Mouse (Mus musculus): Measurements from ENCODE around the gene Togaram1. TPM values are rescaled to one million over a fixed set of nuclear protein-coding genes. Genes with fewer than 3 reads are reported as not detected.
A peak's percentile ranks its signal among the peaks of the same experiment; 100 is the strongest.

The Togaram1 gene
- polyA plus RNA-seq (2014; fragmentation: Nextera tagmentation; extraction: Ambion mirVana): 27.1 and 30.3 TPM in 2 replicates

DNA sequence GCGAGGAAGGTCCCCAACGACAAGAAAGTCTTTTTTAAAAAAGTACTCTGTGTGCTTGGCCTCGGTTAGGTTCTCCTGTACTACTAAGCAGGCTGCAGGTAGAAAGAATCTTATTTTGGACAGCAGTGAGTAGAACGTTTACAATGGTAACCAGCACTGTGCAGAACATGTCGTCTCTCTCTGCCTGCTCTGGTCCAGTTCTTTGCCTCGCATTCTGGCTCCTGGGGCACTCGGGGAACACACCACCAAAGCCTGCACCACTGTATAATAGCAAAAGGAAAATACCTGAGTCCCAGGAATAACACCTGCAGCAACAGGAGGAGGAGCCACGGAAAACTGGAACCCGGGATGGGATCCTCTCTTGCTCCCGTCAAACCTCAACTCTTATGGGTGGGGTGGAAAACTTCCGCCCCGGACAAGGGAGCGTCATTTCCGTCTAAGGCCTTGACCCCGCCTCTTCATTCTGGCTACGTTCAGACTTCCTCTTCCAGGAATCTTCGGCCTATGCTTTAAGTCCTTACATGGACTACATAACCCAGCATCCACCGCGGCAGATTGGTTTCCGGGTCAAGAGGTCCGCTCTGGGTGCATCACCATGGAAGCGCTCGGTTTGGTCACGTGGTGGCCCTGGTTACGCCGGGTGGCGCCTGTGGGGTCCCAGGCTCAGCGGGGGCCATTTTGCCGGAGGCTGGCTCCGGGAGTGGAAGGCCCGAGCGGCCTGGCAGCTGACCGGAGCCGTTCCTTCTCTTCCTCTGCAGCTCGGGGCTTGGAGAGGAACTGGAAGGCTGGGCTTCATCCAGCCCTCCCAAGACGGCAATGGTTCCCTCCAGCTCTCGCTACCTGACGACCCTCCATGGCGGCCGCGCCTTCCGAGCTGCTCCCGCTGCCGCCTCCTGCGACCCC lies at the start of gene Togaram1, which contains the start of gene Klhl28:
TSS of gene Togaram1 (plus strand) at position 681 of the 903 bp plus-strand sequence.
TSS of gene Klhl28 (minus strand) at position 411 of the 903 bp plus-strand sequence.
- no peaks in the 10 kb centered on the region for H3K27me3 ChIP-seq (ENCODE audit: control insufficient read depth, insufficient read depth, low read length)
- H3K4me1 ChIP-seq (ENCODE audit: control insufficient read depth, insufficient read depth, low read length): peaks cover 12% of the 10 kb centered on the region; the same call in 1 of the 2 replicates
- H3K36me3 ChIP-seq (ENCODE audit: control insufficient read depth, insufficient read depth, low read length): no peaks in the 10 kb centered on the region
- peak within 1 kb of the TSS; percentile 90 for H3K4me2 ChIP-seq
- ATAC-seq (ENCODE audit: low FRiP score) (peak; percentile 99), DNase-seq (ENCODE audit: low spot score, missing footprints) (peak; percentile 100)
- H3K9ac ChIP-seq (ENCODE audit: low read length): peak within 1 kb of the TSS; percentile 87
- under 1% methylated on average over 44 of the region's 45 CpGs for WGBS
- peak within 1 kb of the TSS; percentile 89 for H3K4me3 ChIP-seq (ENCODE audit: low read depth, low read length)
- H3K9me3 ChIP-seq (ENCODE audit: control insufficient read depth, low read length): no peaks in the 10 kb centered on the region
- peak within 1 kb of the TSS; percentile 84 for H3K27ac ChIP-seq (ENCODE audit: low read depth, low read length)

DNA sequence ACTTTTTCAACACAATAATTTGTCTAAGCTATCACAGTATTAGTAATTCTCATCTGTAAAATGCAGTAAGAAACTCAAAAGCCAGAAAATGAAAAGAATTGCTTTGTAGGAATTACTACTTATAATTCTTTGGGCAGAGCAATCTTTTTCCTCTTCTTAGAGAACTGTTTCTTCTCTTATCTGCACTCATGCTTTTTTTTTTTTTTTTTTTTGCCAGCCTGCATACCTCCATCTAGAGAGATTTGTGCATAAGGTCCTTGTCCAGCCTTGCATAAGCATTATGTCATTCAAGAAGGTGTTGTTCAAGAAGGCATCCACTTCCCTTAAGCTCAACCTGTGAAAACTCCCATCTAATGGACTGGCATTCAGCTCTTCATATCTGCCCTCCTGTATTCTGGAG lies 48.9 kb upstream of the Togaram1 start:
- no peak for DNase-seq (ENCODE audit: low spot score, missing footprints)
- no peaks in the 10 kb centered on the region for H3K36me3 ChIP-seq (ENCODE audit: control insufficient read depth, insufficient read depth, low read length)
- H3K27me3 ChIP-seq (ENCODE audit: control insufficient read depth, insufficient read depth, low read length): no peaks in the 10 kb centered on the region
- H3K4me3 ChIP-seq (ENCODE audit: low read depth, low read length): no peak overlapping the region
- no peak for ATAC-seq (ENCODE audit: low FRiP score)
- no peak overlapping the region for H3K9ac ChIP-seq (ENCODE audit: low read length)
- H3K4me2 ChIP-seq: no peak overlapping the region
- H3K4me1 ChIP-seq (ENCODE audit: control insufficient read depth, insufficient read depth, low read length): no peaks in the 10 kb centered on the region
- no peak overlapping the region for H3K27ac ChIP-seq (ENCODE audit: low read depth, low read length)
- H3K9me3 ChIP-seq (ENCODE audit: control insufficient read depth, low read length): no peaks in the 10 kb centered on the region

DNA sequence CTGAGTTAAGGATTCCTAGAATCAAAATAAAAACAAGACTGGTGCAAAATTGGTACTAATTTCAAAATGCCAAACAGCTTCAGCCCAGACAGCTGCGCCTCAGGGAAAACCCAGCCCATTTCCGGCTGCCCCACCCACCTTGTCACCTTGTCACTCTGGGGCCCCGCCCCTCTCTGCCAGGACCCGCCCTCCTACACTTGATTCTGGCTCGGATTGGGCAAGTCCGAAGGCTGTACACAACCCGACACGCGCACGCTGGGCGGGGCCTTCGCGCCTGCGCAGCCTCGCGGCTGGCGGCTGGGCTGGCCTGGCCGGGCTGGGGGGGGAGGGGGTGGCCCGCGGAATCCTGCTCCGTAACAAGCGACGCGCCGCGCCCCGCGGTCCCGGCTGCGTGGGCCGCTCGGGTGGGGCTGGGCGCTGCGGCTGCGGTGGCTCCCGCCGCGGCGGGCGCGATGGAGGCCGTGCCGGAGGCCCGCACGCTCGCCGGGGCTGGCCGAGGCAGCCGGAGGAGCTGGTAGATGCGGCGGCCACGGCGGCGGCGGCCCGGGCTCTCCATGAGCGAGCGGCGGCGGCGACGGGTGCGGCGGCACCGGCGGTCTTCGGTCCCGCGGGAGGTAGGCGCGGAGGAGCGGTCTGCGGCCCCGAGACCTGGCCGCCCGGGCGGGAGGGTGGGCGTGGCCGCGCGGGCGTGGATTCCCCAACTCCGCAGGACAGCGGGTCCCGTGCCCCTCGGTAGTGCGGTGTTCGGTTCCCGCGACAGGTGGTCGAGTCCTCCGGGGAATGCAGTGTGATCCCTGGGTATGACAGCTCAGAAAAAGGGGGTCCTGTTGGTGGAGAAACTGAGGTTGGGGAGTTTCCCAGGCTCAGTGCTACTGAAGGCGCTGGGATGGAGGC lies 47.8 kb upstream of the Togaram1 start, which contains the start of gene Gm527:
TSS of gene Gm527 (plus strand) at position 329 of the 894 bp plus-strand sequence.
- H3K27ac ChIP-seq (ENCODE audit: low read depth, low read length): peak within 1 kb of the TSS; percentile 20; the same call in 1 of the 2 replicates
- peak; percentile 100 for ATAC-seq (ENCODE audit: low FRiP score)

DNA sequence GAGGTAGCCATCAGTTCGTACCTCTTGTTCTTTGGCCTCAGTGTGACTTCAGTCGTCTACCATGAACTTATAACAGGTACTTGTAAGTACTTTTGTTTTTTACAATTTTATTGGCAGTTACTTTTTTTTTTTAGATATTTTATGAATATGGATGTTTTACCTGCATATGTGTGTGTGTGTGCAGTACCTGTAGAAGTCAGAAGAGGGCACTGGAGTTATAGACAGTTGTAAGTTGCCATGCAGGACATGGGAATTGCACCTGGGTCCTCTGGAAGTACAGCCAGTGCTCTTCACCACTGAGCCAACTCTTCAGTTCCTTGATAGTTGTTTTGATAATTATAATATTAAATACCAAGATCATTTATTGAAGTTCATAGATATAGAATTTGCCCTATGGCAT lies 28.1 kb upstream of the Togaram1 start:
- H3K9ac ChIP-seq (ENCODE audit: low read length): no peak overlapping the region
- no peaks in the 10 kb centered on the region for H3K36me3 ChIP-seq (ENCODE audit: control insufficient read depth, insufficient read depth, low read length)
- H3K9me3 ChIP-seq (ENCODE audit: control insufficient read depth, low read length): no peaks in the 10 kb centered on the region
- H3K27me3 ChIP-seq (ENCODE audit: control insufficient read depth, insufficient read depth, low read length): no peaks in the 10 kb centered on the region
- H3K27ac ChIP-seq (ENCODE audit: low read depth, low read length): no peak overlapping the region
- H3K4me3 ChIP-seq (ENCODE audit: low read depth, low read length): no peak overlapping the region
- ATAC-seq (ENCODE audit: low FRiP score) (no peak), DNase-seq (ENCODE audit: low spot score, missing footprints) (no peak)
- 93% methylated on average over 2 of the region's 2 CpGs for WGBS
- H3K4me2 ChIP-seq: no peak overlapping the region
- H3K4me1 ChIP-seq (ENCODE audit: control insufficient read depth, insufficient read depth, low read length): no peaks in the 10 kb centered on the region

More for the DNA sequence above, 47.8 kb upstream of the Togaram1 start, which contains the start of gene Gm527:
- H3K4me1 ChIP-seq (ENCODE audit: control insufficient read depth, insufficient read depth, low read length): no peaks in the 10 kb centered on the region
- peak within 1 kb of the TSS; percentile 84 for H3K4me2 ChIP-seq
- H3K9me3 ChIP-seq (ENCODE audit: control insufficient read depth, low read length): no peaks in the 10 kb centered on the region
- WGBS: under 1% methylated on average over 51 of the region's 93 CpGs
- no peaks in the 10 kb centered on the region for H3K36me3 ChIP-seq (ENCODE audit: control insufficient read depth, insufficient read depth, low read length)
- DNase-seq (ENCODE audit: low spot score, missing footprints): peak; percentile 99
- H3K9ac ChIP-seq (ENCODE audit: low read length): peak within 1 kb of the TSS; percentile 84
- H3K4me3 ChIP-seq (ENCODE audit: low read depth, low read length): peak within 1 kb of the TSS; percentile 81
- no peaks in the 10 kb centered on the region for H3K27me3 ChIP-seq (ENCODE audit: control insufficient read depth, insufficient read depth, low read length)

DNA sequence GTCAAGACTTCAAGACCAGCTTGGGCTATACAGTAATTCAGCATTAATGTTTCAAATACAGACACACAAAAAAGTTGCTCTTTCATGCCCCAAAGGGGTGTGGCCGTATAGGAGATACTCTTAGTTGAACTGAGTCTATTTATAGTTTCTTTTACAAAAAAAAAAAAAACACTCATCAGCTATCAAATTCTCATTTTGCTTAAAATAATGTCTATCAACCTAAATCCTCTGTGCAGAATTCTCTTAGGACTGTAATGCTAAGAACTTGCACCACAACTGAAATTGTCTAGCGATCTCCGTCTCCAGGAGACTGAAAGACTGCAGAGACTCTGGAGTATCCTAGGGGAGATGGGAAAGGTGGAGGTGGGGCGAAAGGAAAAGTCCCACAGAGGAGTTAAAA lies 1.0 kb upstream of the Togaram1 start:
- ATAC-seq (ENCODE audit: low FRiP score): no peak
- Histone ChIP-seq H3K27me3 (ENCODE audit: control insufficient read depth, insufficient read depth, low read length) (no peaks in the 10 kb centered on the region), H3K4me1 (ENCODE audit: control insufficient read depth, insufficient read depth, low read length) (peaks cover 8% of the 10 kb centered on the region; the same call in 1 of the 2 replicates), H3K4me2 (peak overlapping the region; percentile 74), H3K36me3 (ENCODE audit: control insufficient read depth, insufficient read depth, low read length) (no peaks in the 10 kb centered on the region), H3K4me3 (ENCODE audit: low read depth, low read length) (peak overlapping the region; percentile 89), H3K9ac (ENCODE audit: low read length) (peak overlapping the region; percentile 63; the same call in 1 of the 2 replicates), H3K27ac (ENCODE audit: low read depth, low read length) (no peak overlapping the region), H3K9me3 (ENCODE audit: control insufficient read depth, low read length) (no peaks in the 10 kb centered on the region)
- no peak for DNase-seq (ENCODE audit: low spot score, missing footprints)
- WGBS: 26% methylated on average over 4 of the region's 4 CpGs

DNA sequence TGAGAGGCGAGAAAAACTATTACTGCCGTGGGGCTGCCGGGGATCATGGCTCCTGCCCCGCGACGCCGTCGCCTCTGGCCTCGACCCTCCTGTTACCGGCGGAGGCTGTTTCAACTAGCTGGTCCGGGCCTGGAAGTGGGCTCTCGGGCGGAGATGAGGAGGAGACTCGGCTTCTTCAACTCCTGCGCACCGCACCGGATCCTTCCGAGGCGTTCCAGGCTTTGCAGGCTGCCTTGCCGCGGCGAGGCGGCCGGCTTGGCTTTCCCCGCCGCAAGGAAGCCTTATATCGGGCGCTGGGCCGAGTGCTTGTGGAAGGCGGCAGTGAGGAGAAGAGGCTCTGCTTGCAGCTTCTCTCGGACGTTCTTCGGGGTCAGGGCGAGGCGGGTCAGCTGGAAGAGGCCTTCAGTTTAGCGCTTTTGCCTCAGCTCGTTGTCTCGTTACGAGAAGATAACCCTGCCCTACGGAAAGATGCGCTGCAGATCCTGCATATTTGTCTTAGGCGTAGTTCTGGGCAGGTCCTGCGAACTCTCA lies 562 bp downstream of the Togaram1 start:
- Histone ChIP-seq H3K4me2 (peak overlapping the region; percentile 90), H3K36me3 (ENCODE audit: control insufficient read depth, insufficient read depth, low read length) (no peaks in the 10 kb centered on the region), H3K27me3 (ENCODE audit: control insufficient read depth, insufficient read depth, low read length) (no peaks in the 10 kb centered on the region), H3K9ac (ENCODE audit: low read length) (peak overlapping the region; percentile 87), H3K9me3 (ENCODE audit: control insufficient read depth, low read length) (no peaks in the 10 kb centered on the region), H3K27ac (ENCODE audit: low read depth, low read length) (peak overlapping the region; percentile 84), H3K4me3 (ENCODE audit: low read depth, low read length) (peak overlapping the region; percentile 89), H3K4me1 (ENCODE audit: control insufficient read depth, insufficient read depth, low read length) (peaks cover 15% of the 10 kb centered on the region; the same call in 1 of the 2 replicates)
- WGBS: under 1% methylated on average over 44 of the region's 44 CpGs
- ATAC-seq (ENCODE audit: low FRiP score): peak; percentile 3; the same call in 1 of the 2 replicates
- DNase-seq (ENCODE audit: low spot score, missing footprints): peak; percentile 96

DNA sequence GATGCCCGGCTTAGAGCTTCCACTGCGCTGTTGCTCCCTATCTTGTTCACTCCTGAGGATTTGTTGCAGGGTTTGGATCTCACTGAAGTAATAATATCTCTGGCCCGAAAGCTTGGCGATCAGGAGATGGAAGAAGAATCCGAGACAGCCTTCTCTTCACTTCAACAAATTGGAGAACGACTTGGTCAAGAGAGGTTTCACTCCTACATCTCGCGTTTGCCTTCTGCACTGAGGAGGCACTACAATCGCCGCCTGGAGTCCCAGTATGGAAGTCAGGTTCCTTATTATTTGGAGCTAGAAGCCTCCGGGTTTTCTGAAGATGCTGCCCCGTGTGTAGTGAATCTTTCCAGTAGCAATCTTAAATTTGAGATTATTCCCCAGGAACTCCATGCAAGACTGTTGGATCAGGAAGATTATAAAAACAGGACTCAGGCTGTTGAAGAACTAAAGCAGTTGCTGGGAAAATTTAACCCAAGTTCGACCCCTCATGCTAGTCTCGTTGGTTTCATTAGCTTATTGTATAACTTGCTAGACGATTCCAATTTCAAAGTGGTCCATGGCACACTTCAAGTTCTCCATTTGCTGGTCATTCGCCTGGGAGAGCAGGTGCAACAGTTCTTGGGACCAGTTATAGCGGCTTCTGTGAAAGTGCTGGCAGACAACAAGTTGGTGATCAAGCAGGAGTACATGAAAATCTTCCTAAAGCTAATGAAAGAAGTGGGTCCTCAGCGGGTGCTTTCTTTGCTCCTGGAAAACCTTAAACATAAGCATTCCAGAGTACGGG lies 1.2 kb downstream of the Togaram1 start:
- H3K9ac ChIP-seq (ENCODE audit: low read length): peak overlapping the region; percentile 87
- H3K27me3 ChIP-seq (ENCODE audit: control insufficient read depth, insufficient read depth, low read length): no peaks in the 10 kb centered on the region
- ATAC-seq (ENCODE audit: low FRiP score) (no peak), DNase-seq (ENCODE audit: low spot score, missing footprints) (peak; percentile 92)
- H3K27ac ChIP-seq (ENCODE audit: low read depth, low read length): no peak overlapping the region
- WGBS: 6% methylated on average over 19 of the region's 19 CpGs
- no peaks in the 10 kb centered on the region for H3K36me3 ChIP-seq (ENCODE audit: control insufficient read depth, insufficient read depth, low read length)
- H3K4me2 ChIP-seq: peak overlapping the region; percentile 90
- H3K9me3 ChIP-seq (ENCODE audit: control insufficient read depth, low read length): no peaks in the 10 kb centered on the region
- H3K4me1 ChIP-seq (ENCODE audit: control insufficient read depth, insufficient read depth, low read length): peaks cover 15% of the 10 kb centered on the region; the same call in 1 of the 2 replicates
- H3K4me3 ChIP-seq (ENCODE audit: low read depth, low read length): peak overlapping the region; percentile 89

DNA sequence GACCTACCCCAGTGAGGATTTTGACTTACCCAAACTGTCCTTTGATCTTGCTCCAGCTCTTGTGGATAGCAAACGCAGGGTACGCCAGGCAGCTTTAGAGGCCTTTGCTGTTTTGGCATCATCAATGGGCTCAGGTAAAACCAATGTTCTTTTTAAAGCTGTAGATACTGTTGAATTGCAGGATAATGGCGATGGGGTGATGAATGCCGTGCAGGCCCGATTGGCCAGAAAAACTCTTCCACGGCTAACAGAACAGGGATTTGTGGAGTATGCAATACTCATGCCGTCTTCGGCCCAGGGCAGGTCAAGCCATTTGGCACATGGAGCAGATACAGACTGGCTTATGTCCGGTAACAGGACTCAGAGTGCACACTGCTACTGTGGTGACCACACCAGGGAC lies 1.9 kb downstream of the Togaram1 start:
- Histone ChIP-seq H3K9me3 (ENCODE audit: control insufficient read depth, low read length) (no peaks in the 10 kb centered on the region), H3K4me2 (peak overlapping the region; percentile 90), H3K36me3 (ENCODE audit: control insufficient read depth, insufficient read depth, low read length) (no peaks in the 10 kb centered on the region), H3K9ac (ENCODE audit: low read length) (peak overlapping the region; percentile 87), H3K4me1 (ENCODE audit: control insufficient read depth, insufficient read depth, low read length) (peaks cover 15% of the 10 kb centered on the region; the same call in 1 of the 2 replicates), H3K27me3 (ENCODE audit: control insufficient read depth, insufficient read depth, low read length) (no peaks in the 10 kb centered on the region), H3K27ac (ENCODE audit: low read depth, low read length) (no peak overlapping the region), H3K4me3 (ENCODE audit: low read depth, low read length) (peak overlapping the region; percentile 89)
- no peak for ATAC-seq (ENCODE audit: low FRiP score)
- under 1% methylated on average over 9 of the region's 9 CpGs for WGBS
- peak; percentile 89 for DNase-seq (ENCODE audit: low spot score, missing footprints)

Measured in midbrain, embryonic 11.5 days (tissue).